9 mouse cellular contexts compared by ENCODE assay signal in genomic region chr13:3865648-3866354, GRCm38 (mm10). TPM values are rescaled to one million over a fixed set of nuclear protein-coding genes. Genes with fewer than 3 reads are reported as not detected.
DNase-seq lines count a peak whose midpoint lies in the region; ATAC-seq and TF ChIP-seq lines count a peak whose summit lies in the region.
"Had no signal": no experiment of that assay in that cellular context is flagged by ENCODE, and none has a peak within 500 bp of the region (broad histone marks: within the 10 kb centered on the region; RNA-seq: fewer than 3 reads in every experiment).

No protein-coding gene starts in this region.

- DNase-seq in adrenal gland, postnatal 25 days, result peak; percentile 24
- DNase-seq in lung, postnatal 10 days, result peak; percentile 35
- no peak for DNase-seq in spleen, postnatal 36 days (ENCODE audit: low spot score in 2 of 2)
- no peak for DNase-seq in thymus, postnatal 4 days
- DNase-seq in left cerebral cortex, adult 2 months (ENCODE audit: extremely low spot score in 1 of 2, low spot score in 2 of 2), result no peak

- H3K27ac ChIP-seq in intestine, postnatal 0 days (ENCODE audit: low read depth, low read length), result no peak overlapping the region
- H3K27ac ChIP-seq in left cerebral cortex, adult 2 months, result no peak overlapping the region
- H3K27ac ChIP-seq: hindbrain, postnatal 0 days; neural tube, embryonic 12.5 days had no signal

- no peaks in the 10 kb centered on the region for H3K4me1 ChIP-seq in intestine, postnatal 0 days (replicated peaks; ENCODE audit: control insufficient read depth, insufficient read depth, low read length)
- H3K4me1 ChIP-seq: neural tube, embryonic 12.5 days had no signal

- H3K9me3 ChIP-seq in intestine, postnatal 0 days (ENCODE audit: control insufficient read depth), result no peaks in the 10 kb centered on the region
- H3K9me3 ChIP-seq: neural tube, embryonic 12.5 days had no signal

- H3K9ac ChIP-seq in intestine, postnatal 0 days (ENCODE audit: low read depth, low read length), result no peak overlapping the region
- H3K9ac ChIP-seq: neural tube, embryonic 12.5 days had no signal

- H3K4me3 ChIP-seq in intestine, postnatal 0 days (ENCODE audit: low read depth, low read length), result no peak overlapping the region
- no peak overlapping the region for H3K4me3 ChIP-seq in left cerebral cortex, adult 2 months
- H3K4me3 ChIP-seq: neural tube, embryonic 12.5 days had no signal

- intact Hi-C loops in left cerebral cortex, adult 2 months (cut with DNase I), result loop anchor here (5.0 kb wide), 1 partner anchor 88 kb away; no protein-coding TSS in a partner anchor

- peak; percentile 7; the same call in 1 of the 2 replicates for TF ChIP-seq CTCF in intestine, postnatal 0 days (IDR thresholded peaks at IDR 0.05; ENCODE audit: low read depth)
- no peak for TF ChIP-seq CTCF in left cerebral cortex, adult 2 months (IDR thresholded peaks at IDR 0.05)

- H3K4me2 ChIP-seq in intestine, postnatal 0 days (replicated peaks; ENCODE audit: low read depth), result no peak overlapping the region
- H3K4me2 ChIP-seq: neural tube, embryonic 12.5 days had no signal

- WGBS in intestine, postnatal 0 days, result 52% methylated on average over 14 of the region's 14 CpGs

- H3K36me3 ChIP-seq in intestine, postnatal 0 days (ENCODE audit: control insufficient read depth, insufficient read depth), result no peaks in the 10 kb centered on the region
- H3K36me3 ChIP-seq: neural tube, embryonic 12.5 days had no signal

- H3K27me3 ChIP-seq in intestine, postnatal 0 days (replicated peaks; ENCODE audit: control insufficient read depth, insufficient read depth, low read length), result no peaks in the 10 kb centered on the region
- H3K27me3 ChIP-seq: neural tube, embryonic 12.5 days had no signal

- ATAC-seq in erythroid progenitor cell, adult 5-6 weeks (replicated peaks; ENCODE audit: low FRiP score, poor library complexity, severe bottlenecking), result peak; percentile 31; the same call in 1 of the 2 replicates
- peak; percentile 75 for ATAC-seq in intestine, postnatal 0 days
- ATAC-seq: hindbrain, postnatal 0 days had no signal

RNA-seq across cellular contexts. Expression of gene Calm5, which starts 11.8 kb away (rescaled TPM):
- not detected in 2 replicates for total RNA-seq in adrenal gland, postnatal 25 days (2021)
- not detected in 2 replicates for total RNA-seq in erythroid progenitor cell, adult 5-6 weeks (2015; ENCODE audit: low replicate concordance)
- total RNA-seq in erythroid progenitor cell, adult 5-6 weeks (2017; ENCODE audit: low replicate concordance), result not detected in 2 replicates
- not detected in 2 replicates for polyA plus RNA-seq in intestine, postnatal 0 days (2015; fragmentation: Nextera tagmentation; extraction: Ambion mirVana)
- not detected for total RNA-seq in left cerebral cortex, adult 2 months (2021)
- total RNA-seq: hindbrain, postnatal 0 days had no signal
- polyA plus RNA-seq: hindbrain, postnatal 0 days; neural tube, embryonic 12.5 days had no signal

RNA-seq across cellular contexts. Expression of gene Calm4, which starts 28.2 kb away (rescaled TPM):
- not detected in 2 replicates for total RNA-seq in adrenal gland, postnatal 25 days (2021)
- not detected in 2 replicates for total RNA-seq in erythroid progenitor cell, adult 5-6 weeks (2015; ENCODE audit: low replicate concordance)
- total RNA-seq in erythroid progenitor cell, adult 5-6 weeks (2017; ENCODE audit: low replicate concordance), result not detected in 2 replicates
- not detected in 2 replicates for polyA plus RNA-seq in intestine, postnatal 0 days (2015; fragmentation: Nextera tagmentation; extraction: Ambion mirVana)
- not detected for total RNA-seq in left cerebral cortex, adult 2 months (2021)
- total RNA-seq: hindbrain, postnatal 0 days had no signal
- polyA plus RNA-seq: neural tube, embryonic 12.5 days had no signal

RNA-seq across cellular contexts. Expression of gene Net1, which starts 52.2 kb away (rescaled TPM):
- total RNA-seq in adrenal gland, postnatal 25 days (2021), result 94.7 and 107 TPM in 2 replicates
- 133 and 156 TPM in 2 replicates for total RNA-seq in erythroid progenitor cell, adult 5-6 weeks (2015; ENCODE audit: low replicate concordance)
- total RNA-seq in erythroid progenitor cell, adult 5-6 weeks (2017; ENCODE audit: low replicate concordance), result 193 and 201 TPM in 2 replicates
- 106 and 109 TPM in 2 replicates for polyA plus RNA-seq in intestine, postnatal 0 days (2015; fragmentation: Nextera tagmentation; extraction: Ambion mirVana)
- 10 to 100 TPM; 54.9 to 73.7 TPM for total RNA-seq in left cerebral cortex, adult 2 months (2021)

RNA-seq across cellular contexts. Expression of gene Tubal3, which starts 52.3 kb away (rescaled TPM):
- total RNA-seq in adrenal gland, postnatal 25 days (2021), result not detected in 2 replicates
- not detected in 2 replicates for total RNA-seq in erythroid progenitor cell, adult 5-6 weeks (2015; ENCODE audit: low replicate concordance)
- not detected in 2 replicates for total RNA-seq in erythroid progenitor cell, adult 5-6 weeks (2017; ENCODE audit: low replicate concordance)
- polyA plus RNA-seq in intestine, postnatal 0 days (2015; fragmentation: Nextera tagmentation; extraction: Ambion mirVana), result 44.1 and 58.4 TPM in 2 replicates
- total RNA-seq in left cerebral cortex, adult 2 months (2021), result not detected
- total RNA-seq: hindbrain, postnatal 0 days had no signal
- polyA plus RNA-seq: hindbrain, postnatal 0 days; neural tube, embryonic 12.5 days had no signal

Comparison
In these comparisons a context has a peak if more than half of its experiments do, and no peak if none do; other contexts are left out.
1. DNase-seq: peak in adrenal gland, postnatal 25 days (single experiment) and lung, postnatal 10 days (single experiment); none in spleen, postnatal 36 days (0 of 2), thymus, postnatal 4 days (single experiment) and left cerebral cortex, adult 2 months (0 of 2).